Mouse (Mus musculus) brown adipose tissue, adult 24 weeks (tissue): ENCODE results near the gene Lypd8. TPM values are rescaled to one million over a fixed set of nuclear protein-coding genes. Genes with fewer than 3 reads are reported as not detected.
"Not testable (repeated sequence)": the region's sequence is repeated elsewhere in the genome, so short reads cannot be mapped to it uniquely, and the experiment has no call there.

ENCODE experiments used
- H3K27ac ChIP-seq: fragments of 200-500 bp; replicated peaks from 2 replicates; pipeline ENCODE4 v1.5.1; 2012; ENCODE audit warnings: low read depth, mild to moderate bottlenecking, low read length
- H3K4me1 ChIP-seq: fragments of 200-500 bp; 2 replicates; pipeline ENCODE4 v1.6.1; 2012; ENCODE audit warnings: low read length, mixed read lengths; ENCODE audit not compliant: control insufficient read depth, insufficient read depth, insufficient read length
- H3K4me3 ChIP-seq: fragments of 200-500 bp; 2 replicates; pipeline ENCODE4 v1.5.1; 2012; ENCODE audit warnings: low read depth, mild to moderate bottlenecking, low read length, moderate library complexity; ENCODE audit not compliant: insufficient read depth
- polyA plus RNA-seq: library from polyadenylated mRNA; stranded (reverse); fragments of >200 nt; gene quantifications from 2 replicates; pipeline ENCODE4 v1.2.4, GENCODE M21; 2012; ENCODE audit not compliant: missing spikeins, insufficient read depth, insufficient read length

Lypd8 gene
- polyA plus RNA-seq, 1 experiment = not detected

GRCm38 (mm10) chr11:58362562-58362961, 16.3 kb upstream of the Lypd8 start:
- not testable (repeated sequence) for H3K4me3 ChIP-seq, H3K27ac ChIP-seq, H3K4me1 ChIP-seq

- H3K4me3 ChIP-seq = no peak overlapping the region
- no peaks in the 10 kb centered on the region for H3K4me1 ChIP-seq
- H3K27ac ChIP-seq = no peak overlapping the region
These were observed 14.4 kb upstream of the Lypd8 start for GRCm38 (mm10) chr11:58364454-58364853.

GRCm38 (mm10) chr11:58366191-58366590, 12.7 kb upstream of the Lypd8 start:
- H3K27ac ChIP-seq, H3K4me1 ChIP-seq, H3K4me3 ChIP-seq: not testable (repeated sequence)

- no peak overlapping the region for H3K27ac ChIP-seq
- H3K4me3 ChIP-seq = no peak overlapping the region
- H3K4me1 ChIP-seq = no peaks in the 10 kb centered on the region
These were observed 1.6 kb upstream of the Lypd8 start for GRCm38 (mm10) chr11:58377273-58377672.

GRCm38 (mm10) chr11:58377686-58378085, 1.2 kb upstream of the Lypd8 start:
- H3K27ac ChIP-seq = no peak overlapping the region
- no peaks in the 10 kb centered on the region for H3K4me1 ChIP-seq
- H3K4me3 ChIP-seq = no peak overlapping the region

GRCm38 (mm10) chr11:58379516-58379915, 673 bp downstream of the Lypd8 start:
- H3K27ac ChIP-seq = no peak overlapping the region
- H3K4me3 ChIP-seq = no peak overlapping the region
- no peaks in the 10 kb centered on the region for H3K4me1 ChIP-seq

- Histone ChIP-seq H3K4me1 (no peaks in the 10 kb centered on the region), H3K27ac (no peak overlapping the region), H3K4me3 (no peak overlapping the region)
These were observed 3.6 kb downstream of the Lypd8 start for GRCm38 (mm10) chr11:58382471-58382870.

GRCm38 (mm10) chr11:58399985-58400645, 21.3 kb downstream of the Lypd8 start:
- no peak overlapping the region for H3K4me3 ChIP-seq
- no peak overlapping the region for H3K27ac ChIP-seq
- H3K4me1 ChIP-seq = no peaks in the 10 kb centered on the region

- no peaks in the 10 kb centered on the region for H3K4me1 ChIP-seq
- H3K27ac ChIP-seq = no peak overlapping the region
- no peak overlapping the region for H3K4me3 ChIP-seq
These were observed 21.8 kb downstream of the Lypd8 start for GRCm38 (mm10) chr11:58400655-58401054.

GRCm38 (mm10) chr11:58408066-58408465, 29.2 kb downstream of the Lypd8 start:
- Histone ChIP-seq H3K4me1 (no peaks in the 10 kb centered on the region), H3K4me3 (no peak overlapping the region), H3K27ac (no peak overlapping the region)

- no peaks in the 10 kb centered on the region for H3K4me1 ChIP-seq
- H3K4me3 ChIP-seq = no peak overlapping the region
- no peak overlapping the region for H3K27ac ChIP-seq
These were observed 39.5 kb downstream of the Lypd8 start for GRCm38 (mm10) chr11:58418336-58418735.

GRCm38 (mm10) chr11:58420815-58421214, 42.0 kb downstream of the Lypd8 start, which contains the start of gene 1810065E05Rik:
TSS of gene 1810065E05Rik (plus strand) at chr11:58421111.
- Histone ChIP-seq H3K4me1 (no peaks in the 10 kb centered on the region), H3K4me3 (no peak within 1 kb of the TSS), H3K27ac (no peak within 1 kb of the TSS)

- Histone ChIP-seq H3K4me1 (no peaks in the 10 kb centered on the region), H3K4me3 (no peak within 1 kb of the TSS)
These were observed 53.4 kb downstream of the Lypd8 start, which contains the start of gene Gm12253 for GRCm38 (mm10) chr11:58432259-58432658. TSS of gene Gm12253 (plus strand) at chr11:58432559.

GRCm38 (mm10) chr11:58437866-58438265, 59.0 kb downstream of the Lypd8 start:
- H3K27ac ChIP-seq = no peak overlapping the region
- no peaks in the 10 kb centered on the region for H3K4me1 ChIP-seq
- no peak overlapping the region for H3K4me3 ChIP-seq

More at GRCm38 (mm10) chr11:58432259-58432658, 53.4 kb downstream of the Lypd8 start, which contains the start of gene Gm12253:
- H3K27ac ChIP-seq = no peak within 1 kb of the TSS
